Mouse (Mus musculus) kidney, embryonic 14.5 days (tissue): Measurements from ENCODE around the gene Nuak1. TPM values are rescaled to one million over a fixed set of nuclear protein-coding genes. Genes with fewer than 3 reads are reported as not detected.
A peak's percentile ranks its signal among the peaks of the same experiment; 100 is the strongest.

Source experiments
- ATAC-seq: fragments of 200-750 bp; cut with Nextera tagmentation; 2 replicates; pipeline ENCODE4 v1.8.0; 2017; ENCODE audit warnings: moderate number of reproducible peaks, mild to moderate bottlenecking, moderate TSS enrichment, moderate library complexity; ENCODE audit not compliant: low FRiP score, low TSS enrichment
- H3K27ac ChIP-seq: fragments of 300-500 bp; sonication (generic); 2 replicates; pipeline ENCODE4 v1.5.1; 2014; ENCODE audit warnings: low read depth, mild to moderate bottlenecking, low read length, moderate library complexity, mixed read lengths
- H3K27me3 ChIP-seq: fragments of 300-500 bp; sonication (generic); 2 replicates; pipeline ENCODE4 v1.6.1; 2014; ENCODE audit warnings: mild to moderate bottlenecking, low read length; ENCODE audit not compliant: control insufficient read depth, insufficient read depth
- H3K36me3 ChIP-seq: fragments of 300-500 bp; sonication (generic); 2 replicates; pipeline ENCODE4 v1.6.1; 2014; ENCODE audit warnings: low read length, mixed read lengths; ENCODE audit not compliant: control insufficient read depth, insufficient read depth
- H3K4me1 ChIP-seq: fragments of 300-500 bp; sonication (generic); 2 replicates; pipeline ENCODE4 v1.6.1; 2014; ENCODE audit warnings: low read length, mixed read lengths; ENCODE audit not compliant: control insufficient read depth, insufficient read depth
- H3K4me2 ChIP-seq: fragments of 300-500 bp; sonication (generic); replicated peaks from 2 replicates; pipeline ENCODE4 v1.6.1; 2014; ENCODE audit warnings: low read depth, mild to moderate bottlenecking, low read length
- H3K4me3 ChIP-seq: fragments of 300-500 bp; sonication (generic); 2 replicates; pipeline ENCODE4 v1.5.1; 2014; ENCODE audit warnings: mild to moderate bottlenecking, low read length
- H3K9ac ChIP-seq: fragments of 300-500 bp; sonication (generic); 2 replicates; pipeline ENCODE4 v1.6.1; 2014; ENCODE audit warnings: low read depth, mild to moderate bottlenecking, low read length, moderate library complexity
- H3K9me3 ChIP-seq: fragments of 300-500 bp; sonication (generic); 2 replicates; pipeline ENCODE4 v1.6.1; 2016; ENCODE audit warnings: low read length; ENCODE audit not compliant: control insufficient read depth
- WGBS: fragments of 180-500 bp; shearing (Covaris S2); extraction: QIAGEN DNeasy Blood & Tissue Kit; methylation state at CpG from one replicate; pipeline ENCODE4 v1.1.7; 2014; 5-methylcytosine and 5-hydroxymethylcytosine counted together
- polyA plus RNA-seq: library from polyadenylated mRNA; unstranded; fragments of >200 nt; fragmentation: Nextera tagmentation; extraction: Ambion mirVana; gene quantifications from 2 replicates; pipeline ENCODE4 v1.2.1, GENCODE M21; 2014

Nuak1 gene
- polyA plus RNA-seq, 1 experiment from 2014 or later: 3.0 TPM

- H3K36me3 ChIP-seq: no peaks in the 10 kb centered on the region
- H3K27me3 ChIP-seq: no peaks in the 10 kb centered on the region
- H3K27ac ChIP-seq: no peak overlapping the region
- H3K4me3 ChIP-seq: no peak overlapping the region
- WGBS: 47% methylated on average over 13 of the region's 13 CpGs
- no peak overlapping the region for H3K4me2 ChIP-seq
- no peaks in the 10 kb centered on the region for H3K9me3 ChIP-seq
- peaks cover 19% of the 10 kb centered on the region; the same call in 1 of the 2 replicates for H3K4me1 ChIP-seq
- H3K9ac ChIP-seq: no peak overlapping the region
- no peak for ATAC-seq
Measured at GRCm38 (mm10) chr10:84408965-84409660, 31.3 kb downstream of the Nuak1 start.

- no peak overlapping the region for H3K4me3 ChIP-seq
- no peaks in the 10 kb centered on the region for H3K36me3 ChIP-seq
- WGBS: 17% methylated on average over 8 of the region's 8 CpGs
- H3K27me3 ChIP-seq: no peaks in the 10 kb centered on the region
- H3K27ac ChIP-seq: peak overlapping the region; percentile 26; the same call in 1 of the 2 replicates
- no peak overlapping the region for H3K9ac ChIP-seq
- ATAC-seq: peak; percentile 87
- H3K4me2 ChIP-seq: no peak overlapping the region
- H3K4me1 ChIP-seq: peaks cover 22% of the 10 kb centered on the region; the same call in 1 of the 2 replicates
- no peaks in the 10 kb centered on the region for H3K9me3 ChIP-seq
Measured at GRCm38 (mm10) chr10:84405135-84405776, 35.1 kb downstream of the Nuak1 start.

GRCm38 (mm10) chr10:84401907-84402371, 38.5 kb downstream of the Nuak1 start:
- Histone ChIP-seq H3K4me2 (no peak overlapping the region), H3K27ac (no peak overlapping the region), H3K4me3 (no peak overlapping the region), H3K9me3 (no peaks in the 10 kb centered on the region), H3K9ac (no peak overlapping the region), H3K27me3 (no peaks in the 10 kb centered on the region), H3K36me3 (no peaks in the 10 kb centered on the region; the same call in 1 of the 2 replicates), H3K4me1 (0 out of 2 replicates have a peak, but pooled peaks cover 15% of the 10 kb centered on the region)
- peak; percentile 25; the same call in 1 of the 2 replicates for ATAC-seq
- WGBS: 22% methylated on average over 7 of the region's 7 CpGs

GRCm38 (mm10) chr10:84401189-84401588, 39.2 kb downstream of the Nuak1 start:
- H3K4me3 ChIP-seq: no peak overlapping the region
- WGBS: 74% methylated on average over 4 of the region's 4 CpGs
- no peaks in the 10 kb centered on the region for H3K27me3 ChIP-seq
- ATAC-seq: no peak
- H3K36me3 ChIP-seq: no peaks in the 10 kb centered on the region; the same call in 1 of the 2 replicates
- H3K4me2 ChIP-seq: no peak overlapping the region
- H3K9me3 ChIP-seq: no peaks in the 10 kb centered on the region
- no peak overlapping the region for H3K9ac ChIP-seq
- no peak overlapping the region for H3K27ac ChIP-seq
- H3K4me1 ChIP-seq: peaks cover 16% of the 10 kb centered on the region; the same call in 1 of the 2 replicates

GRCm38 (mm10) chr10:84400037-84400681, 40.2 kb downstream of the Nuak1 start:
- no peak overlapping the region for H3K4me2 ChIP-seq
- ATAC-seq: no peak
- H3K4me1 ChIP-seq: peaks cover 19% of the 10 kb centered on the region; the same call in 1 of the 2 replicates
- WGBS: 77% methylated on average over 7 of the region's 7 CpGs
- H3K4me3 ChIP-seq: no peak overlapping the region
- H3K9ac ChIP-seq: no peak overlapping the region
- H3K27me3 ChIP-seq: no peaks in the 10 kb centered on the region
- no peaks in the 10 kb centered on the region; the same call in 1 of the 2 replicates for H3K36me3 ChIP-seq
- no peaks in the 10 kb centered on the region for H3K9me3 ChIP-seq
- no peak overlapping the region for H3K27ac ChIP-seq

GRCm38 (mm10) chr10:84397276-84397675, 43.1 kb downstream of the Nuak1 start:
- Histone ChIP-seq H3K4me1 (peaks cover 21% of the 10 kb centered on the region; the same call in 1 of the 2 replicates), H3K27ac (no peak overlapping the region), H3K9me3 (no peaks in the 10 kb centered on the region), H3K9ac (no peak overlapping the region), H3K4me2 (no peak overlapping the region), H3K36me3 (no peaks in the 10 kb centered on the region; the same call in 1 of the 2 replicates), H3K27me3 (no peaks in the 10 kb centered on the region), H3K4me3 (no peak overlapping the region)
- no peak for ATAC-seq
- WGBS: 85% methylated on average over 4 of the region's 4 CpGs

- H3K4me2 ChIP-seq: no peak overlapping the region
- no peak overlapping the region for H3K9ac ChIP-seq
- peaks cover 13% of the 10 kb centered on the region; the same call in 1 of the 2 replicates for H3K4me1 ChIP-seq
- no peak overlapping the region for H3K4me3 ChIP-seq
- no peaks in the 10 kb centered on the region; the same call in 1 of the 2 replicates for H3K36me3 ChIP-seq
- 74% methylated on average over 8 of the region's 8 CpGs for WGBS
- no peaks in the 10 kb centered on the region for H3K9me3 ChIP-seq
- no peak overlapping the region for H3K27ac ChIP-seq
- ATAC-seq: no peak
- no peaks in the 10 kb centered on the region for H3K27me3 ChIP-seq
Measured at GRCm38 (mm10) chr10:84395885-84396659, 44.3 kb downstream of the Nuak1 start.

GRCm38 (mm10) chr10:84395259-84395658, 45.1 kb downstream of the Nuak1 start:
- no peaks in the 10 kb centered on the region for H3K9me3 ChIP-seq
- no peak for ATAC-seq

More at GRCm38 (mm10) chr10:84395259-84395658, 45.1 kb downstream of the Nuak1 start:
- Histone ChIP-seq H3K36me3 (no peaks in the 10 kb centered on the region; the same call in 1 of the 2 replicates), H3K27me3 (no peaks in the 10 kb centered on the region), H3K4me3 (no peak overlapping the region), H3K27ac (no peak overlapping the region), H3K4me1 (peaks cover 13% of the 10 kb centered on the region; the same call in 1 of the 2 replicates), H3K4me2 (no peak overlapping the region), H3K9ac (no peak overlapping the region)
- 76% methylated on average over 5 of the region's 5 CpGs for WGBS
